Mouse (Mus musculus): ENCODE data around the gene Ptgs2. TPM values are rescaled to one million over a fixed set of nuclear protein-coding genes. Genes with fewer than 3 reads are reported as not detected.

Ptgs2 gene
- polyA plus RNA-seq (2014; fragmentation: Illumina TruSeq; extraction: RNeasy Lipid Tissue Mini Kit (QIAGEN cat#74804); ENCODE audit: low read depth, low replicate concordance), result 2.3 TPM

GRCm38 (mm10) chr1:150099790-150100333 lies at the start of gene Ptgs2:
TSS of gene Ptgs2 (plus strand) at chr1:150100031.

Other genes with a start within 250 kb of the Ptgs2 start
- 20.9 TPM for gene Pla2g4a, start 138.7 kb upstream of the Ptgs2 start, polyA plus RNA-seq (2014; fragmentation: Illumina TruSeq; extraction: RNeasy Lipid Tissue Mini Kit (QIAGEN cat#74804); ENCODE audit: low read depth, low replicate concordance)
- gene Pdc, start 219.4 kb downstream of the Ptgs2 start, polyA plus RNA-seq (2014; fragmentation: Illumina TruSeq; extraction: RNeasy Lipid Tissue Mini Kit (QIAGEN cat#74804); ENCODE audit: low read depth, low replicate concordance), result not detected

Data from adrenal gland, adult 10 weeks (tissue).